Mouse (Mus musculus): ENCODE results near the gene Ubash3b.

DNA sequence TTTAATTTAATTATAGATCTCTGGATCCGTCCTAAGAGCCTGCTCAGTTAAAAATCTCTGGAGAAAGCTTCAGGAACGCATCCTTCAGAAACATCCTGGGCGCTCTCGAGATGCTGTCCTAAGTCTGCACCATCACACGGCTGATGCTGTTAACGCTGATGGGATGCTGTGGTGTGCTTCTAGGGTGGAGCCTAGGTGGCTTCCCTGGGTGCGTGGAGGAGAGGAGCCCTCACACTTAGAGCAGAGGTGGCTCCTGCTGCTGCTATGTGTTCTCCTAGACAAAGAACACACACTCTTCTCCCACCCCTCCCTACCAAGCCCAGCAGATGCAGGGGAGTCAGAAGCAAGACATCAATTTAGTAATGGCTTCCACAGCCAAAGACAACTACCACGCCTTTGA, 61.6 kb downstream of the Ubash3b start:
- TF ChIP-seq CTCF (IDR thresholded peaks at IDR 0.05; ENCODE audit: borderline replicate concordance, insufficient read depth, low read depth, low read length) = no peak
- no peak for TF ChIP-seq POLR2A (IDR thresholded peaks at IDR 0.05; ENCODE audit: borderline replicate concordance, insufficient read depth, low read length)
